Mouse (Mus musculus) cerebellum, adult 11-12 months (tissue): Measurements from ENCODE around the gene Ucn3.

Experiments used
- DNase-seq: peaks from one replicate; pipeline ENCODE4 v3.0.0; 2022

The Ucn3 gene

DNA sequence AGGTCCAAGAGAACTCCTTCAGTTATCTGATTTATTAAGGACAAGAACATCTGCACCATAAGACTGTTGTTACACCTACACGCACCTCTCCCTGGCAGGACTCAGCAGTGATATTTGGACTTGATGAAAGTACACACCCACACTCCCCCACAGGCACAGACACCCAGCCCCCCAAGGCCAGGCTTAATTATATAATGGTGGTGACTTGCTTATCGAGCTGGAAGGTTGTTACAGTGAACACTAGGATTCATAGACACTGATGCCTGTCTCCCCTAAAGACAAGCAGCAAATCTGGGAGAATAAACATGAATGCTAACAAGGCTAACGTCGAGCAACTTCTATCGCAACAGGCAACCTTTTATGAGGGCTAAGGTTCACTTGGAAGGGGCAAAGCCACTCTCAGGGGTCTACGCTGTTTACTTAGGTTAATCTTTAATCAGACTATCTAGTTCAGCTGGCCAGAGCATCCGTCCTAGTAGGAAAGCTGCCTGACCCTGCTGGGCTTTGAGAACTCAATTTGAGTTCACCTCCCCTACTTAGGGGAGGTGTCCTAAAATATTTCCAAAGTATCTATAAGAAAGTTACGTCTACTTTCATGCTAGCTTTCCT lies 53.6 kb downstream of the Ucn3 start:
- no peak for DNase-seq
